Mouse (Mus musculus): ENCODE measurements around the gene Hck. TPM values are rescaled to one million over a fixed set of nuclear protein-coding genes. Genes with fewer than 3 reads are reported as not detected.

Gene Hck
- polyA plus RNA-seq (2016; fragmentation: Nextera tagmentation; extraction: Ambion mirVana): 0.92 and 1.5 TPM in 2 replicates

DNA sequence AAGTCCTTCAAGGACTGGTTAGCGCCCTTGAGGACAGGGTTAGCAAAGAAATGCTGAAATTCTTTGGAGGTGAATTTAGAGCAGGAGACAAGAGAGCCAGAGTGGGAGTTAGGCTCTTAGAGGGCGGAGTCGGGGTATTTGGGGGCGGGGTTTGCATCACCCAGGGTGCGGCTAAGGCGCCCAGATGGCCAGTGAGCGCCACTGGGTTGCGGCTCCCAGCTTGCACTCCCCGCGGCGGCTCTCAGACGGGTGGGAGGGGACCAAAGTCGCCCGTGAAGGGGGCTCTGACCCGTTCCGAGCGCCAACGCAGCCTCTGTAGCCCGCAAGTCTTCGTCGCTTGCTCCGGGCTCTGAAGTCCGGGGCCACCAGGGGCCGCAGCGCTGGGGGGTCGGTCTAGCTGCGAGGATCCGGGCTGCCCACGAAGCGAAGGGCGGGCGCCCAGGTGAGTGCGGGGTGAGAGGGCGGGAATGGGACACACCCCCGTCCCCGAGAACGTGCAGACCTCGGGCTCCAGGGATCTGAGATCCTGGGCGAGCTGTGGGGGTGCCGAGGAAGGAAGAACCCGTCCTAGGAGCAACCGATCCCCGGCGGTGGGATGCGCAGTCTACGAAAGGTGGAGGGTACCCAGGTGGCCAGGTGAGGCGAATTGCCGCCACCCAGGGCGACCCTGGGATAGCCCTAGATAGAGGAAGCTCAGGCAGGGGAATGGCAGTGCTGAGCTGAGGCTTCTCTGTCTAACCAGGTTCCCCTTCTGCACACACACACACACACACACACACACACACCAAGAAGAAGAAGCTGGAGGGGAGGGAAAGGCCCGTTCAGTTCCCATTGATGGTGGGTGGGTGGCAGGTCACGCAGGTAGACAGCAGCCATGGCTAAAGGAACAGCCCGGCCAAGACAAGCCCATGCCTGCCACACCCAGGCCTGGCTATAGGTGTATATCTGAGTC lies at the start of gene Hck:
TSS of gene Hck (plus strand) at position 156 of the 952 bp plus-strand sequence.
- WGBS: 2% methylated on average over 52 of the region's 52 CpGs
- H3K4me3 ChIP-seq: peak within 1 kb of the TSS; percentile 57
- H3K9me3 ChIP-seq: no peaks in the 10 kb centered on the region
- DNase-seq (ENCODE audit: extremely low spot score, low spot score): peak; percentile 28
- peaks cover 21% of the 10 kb centered on the region for H3K4me1 ChIP-seq
- no peaks in the 10 kb centered on the region for H3K36me3 ChIP-seq (replicated peaks)
- peaks cover 81% of the 10 kb centered on the region for H3K27me3 ChIP-seq (ENCODE audit: poor library complexity, severe bottlenecking)
- no peak within 1 kb of the TSS for H3K27ac ChIP-seq

DNA sequence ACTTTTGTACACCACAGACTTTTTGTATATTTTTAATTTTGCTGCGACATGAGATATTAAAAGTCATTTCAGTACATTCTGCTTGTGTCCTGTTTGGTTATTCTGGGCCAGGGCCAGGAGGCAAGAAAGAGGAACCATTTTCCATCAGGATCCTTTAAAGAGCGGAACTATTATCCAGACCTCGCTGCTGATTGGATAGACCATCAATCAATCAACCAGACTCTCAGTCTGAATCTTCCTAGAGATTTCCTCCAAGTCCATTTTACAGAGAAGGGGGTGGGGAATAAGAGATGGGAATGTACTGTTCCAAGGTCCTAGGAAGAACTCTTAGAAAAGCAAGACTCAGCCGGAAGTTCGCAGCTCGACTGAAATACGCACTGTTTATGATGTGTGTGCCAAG lies 48.1 kb upstream of the Hck start:
- no peak overlapping the region for H3K27ac ChIP-seq
- no peak overlapping the region for H3K4me3 ChIP-seq
- H3K9me3 ChIP-seq: no peaks in the 10 kb centered on the region
- H3K27me3 ChIP-seq (ENCODE audit: poor library complexity, severe bottlenecking): no peaks in the 10 kb centered on the region; the same call in 1 of the 2 replicates
- 0 out of 2 replicates have a peak, but pooled peaks cover 3% of the 10 kb centered on the region for H3K4me1 ChIP-seq
- no peaks in the 10 kb centered on the region for H3K36me3 ChIP-seq (replicated peaks)
- no peak for DNase-seq (ENCODE audit: extremely low spot score, low spot score)
- whole genome bisulfite sequencing: 91% methylated on average over 7 of the region's 7 CpGs

DNA sequence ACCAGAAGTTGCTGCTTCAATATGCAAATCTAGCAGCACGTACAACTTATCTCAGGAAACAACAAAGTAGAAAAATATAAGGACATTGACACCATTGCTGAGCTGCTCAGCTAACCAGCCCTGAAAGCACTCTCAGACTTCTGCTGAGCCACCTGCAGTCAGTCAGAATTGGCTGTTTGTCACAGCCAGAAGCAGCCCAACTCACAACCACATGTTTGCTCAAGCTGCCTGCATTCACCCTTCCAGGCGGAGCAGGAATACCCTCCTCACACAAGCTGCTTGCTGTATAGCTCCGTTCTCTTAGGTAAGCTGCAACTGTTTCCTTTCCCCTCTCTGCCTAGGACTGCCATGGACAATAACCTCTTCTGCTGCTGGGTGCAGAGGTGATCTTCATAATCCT lies 44.9 kb upstream of the Hck start:
- peaks cover 28% of the 10 kb centered on the region for H3K27me3 ChIP-seq (ENCODE audit: poor library complexity, severe bottlenecking)
- no peaks in the 10 kb centered on the region for H3K36me3 ChIP-seq (replicated peaks)
- 64% methylated on average over 3 of the region's 3 CpGs for WGBS
- H3K4me3 ChIP-seq: no peak overlapping the region
- no peaks in the 10 kb centered on the region for H3K9me3 ChIP-seq
- H3K4me1 ChIP-seq: peaks cover 13% of the 10 kb centered on the region; the same call in 1 of the 2 replicates
- no peak for DNase-seq (ENCODE audit: extremely low spot score, low spot score)
- H3K27ac ChIP-seq: no peak overlapping the region

DNA sequence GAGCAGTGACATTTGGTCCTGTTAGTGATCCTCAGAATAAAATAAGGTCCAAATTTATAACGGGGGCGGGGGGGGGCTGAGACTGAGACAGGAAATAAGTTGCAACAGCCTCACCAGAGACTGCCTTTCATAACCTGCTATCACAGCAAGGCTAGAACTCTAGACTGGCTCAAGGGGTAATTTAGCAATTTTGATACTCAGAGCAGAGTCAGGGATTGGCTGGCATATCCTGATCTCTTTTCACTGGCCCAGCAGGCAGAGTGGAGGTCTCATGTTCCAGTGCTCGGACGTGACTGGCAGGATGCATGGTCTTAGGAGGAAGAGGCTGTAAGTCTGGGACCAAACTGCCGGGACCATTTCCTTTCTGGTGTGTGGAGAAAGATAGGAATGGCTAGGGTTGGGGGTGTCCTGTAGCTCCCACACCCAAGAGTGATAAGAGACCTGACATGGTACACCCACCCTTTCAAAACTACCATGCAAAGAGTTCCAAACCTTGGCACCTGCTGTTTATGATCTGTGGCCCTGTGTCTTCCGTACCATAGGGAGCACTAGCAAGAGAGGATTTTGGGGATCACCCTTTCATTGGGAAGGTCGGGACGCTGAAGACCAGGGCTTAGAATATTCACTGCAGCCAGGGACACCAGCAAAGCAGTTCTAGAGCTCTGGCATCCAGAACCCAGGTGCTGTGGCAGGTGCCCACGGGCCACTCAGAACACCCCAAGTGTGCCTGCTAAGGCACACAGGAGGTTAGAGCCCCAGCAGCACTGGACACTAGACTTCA lies 43.9 kb upstream of the Hck start:
- Histone ChIP-seq H3K4me3 (no peak overlapping the region), H3K9me3 (no peaks in the 10 kb centered on the region), H3K36me3 (replicated peaks) (no peaks in the 10 kb centered on the region), H3K27me3 (ENCODE audit: poor library complexity, severe bottlenecking) (peaks cover 37% of the 10 kb centered on the region), H3K4me1 (peaks cover 13% of the 10 kb centered on the region; the same call in 1 of the 2 replicates), H3K27ac (no peak overlapping the region)
- no peak for DNase-seq (ENCODE audit: extremely low spot score, low spot score)
- WGBS: 72% methylated on average over 9 of the region's 9 CpGs

DNA sequence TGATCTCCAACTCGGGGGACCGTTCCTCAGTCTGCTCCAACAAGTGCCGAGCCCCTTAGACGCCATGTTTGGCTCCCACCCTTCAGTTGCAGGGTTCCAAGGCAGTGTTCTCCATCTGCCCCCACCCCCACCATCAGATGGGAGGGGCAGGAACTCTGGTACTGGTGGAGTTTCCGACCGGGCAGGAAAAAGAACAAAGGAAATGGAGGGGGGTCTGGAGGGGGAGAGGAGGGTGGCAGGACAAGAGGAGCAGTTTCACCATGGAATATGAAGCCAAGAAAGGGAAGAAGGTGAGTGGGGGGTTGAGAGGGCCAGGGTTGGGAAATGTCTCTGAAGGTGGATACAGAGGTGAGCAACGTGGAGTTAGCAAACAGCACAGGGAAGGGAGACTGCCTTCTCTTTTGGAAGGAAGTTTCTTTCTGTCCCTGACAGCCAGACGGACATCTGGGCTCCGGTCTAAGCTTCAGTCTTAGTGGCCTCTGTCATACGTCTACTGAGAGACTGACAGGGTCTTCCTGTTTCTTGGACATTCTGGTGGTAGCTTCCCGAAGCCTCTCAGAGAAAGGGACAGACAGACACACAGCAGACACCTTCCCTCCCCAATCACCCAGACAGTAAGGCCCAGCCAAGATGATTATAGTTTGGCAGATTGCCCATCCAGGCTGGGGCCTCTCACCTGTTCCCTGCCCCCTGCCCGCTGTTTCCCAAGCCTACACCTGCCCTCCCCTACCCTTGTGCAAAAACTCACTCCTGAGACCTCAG lies 42.3 kb upstream of the Hck start, which contains the start of gene Ccm2l:
TSS of gene Ccm2l (plus strand) at position 209 of the 762 bp plus-strand sequence.
- no peak within 1 kb of the TSS; the same call in 1 of the 2 replicates for H3K4me3 ChIP-seq
- no peak for DNase-seq (ENCODE audit: extremely low spot score, low spot score)
- peaks cover 13% of the 10 kb centered on the region; the same call in 1 of the 2 replicates for H3K4me1 ChIP-seq
- H3K27me3 ChIP-seq (ENCODE audit: poor library complexity, severe bottlenecking): peaks cover 52% of the 10 kb centered on the region
- no peaks in the 10 kb centered on the region for H3K9me3 ChIP-seq
- no peak within 1 kb of the TSS; the same call in 1 of the 2 replicates for H3K27ac ChIP-seq
- H3K36me3 ChIP-seq (replicated peaks): no peaks in the 10 kb centered on the region
- 51% methylated on average over 12 of the region's 12 CpGs for WGBS

DNA sequence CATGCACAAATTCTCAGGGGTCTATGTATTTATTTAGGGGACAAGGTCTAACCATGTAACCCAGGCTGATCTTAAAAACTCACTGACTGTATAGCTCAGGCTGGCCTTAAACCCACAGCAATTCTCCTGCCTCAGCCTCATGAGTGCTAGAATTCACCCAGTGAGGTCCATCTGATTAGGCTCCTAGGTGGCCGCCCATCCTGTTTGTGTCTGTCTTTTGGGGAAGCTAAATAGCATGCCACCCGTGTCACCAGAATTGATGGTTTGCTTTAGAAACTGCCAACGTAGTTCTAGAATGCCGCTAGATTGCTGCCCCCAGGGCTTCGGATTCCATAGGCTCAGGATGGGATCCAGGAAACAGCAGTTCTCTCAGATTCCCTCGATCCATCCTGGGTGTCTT lies 41.3 kb upstream of the Hck start:
- Histone ChIP-seq H3K27me3 (ENCODE audit: poor library complexity, severe bottlenecking) (peaks cover 63% of the 10 kb centered on the region), H3K27ac (no peak overlapping the region), H3K36me3 (replicated peaks) (no peaks in the 10 kb centered on the region), H3K4me1 (peaks cover 20% of the 10 kb centered on the region), H3K9me3 (no peaks in the 10 kb centered on the region), H3K4me3 (no peak overlapping the region)
- no peak for DNase-seq (ENCODE audit: extremely low spot score, low spot score)
- 58% methylated on average over 6 of the region's 6 CpGs for WGBS

DNA sequence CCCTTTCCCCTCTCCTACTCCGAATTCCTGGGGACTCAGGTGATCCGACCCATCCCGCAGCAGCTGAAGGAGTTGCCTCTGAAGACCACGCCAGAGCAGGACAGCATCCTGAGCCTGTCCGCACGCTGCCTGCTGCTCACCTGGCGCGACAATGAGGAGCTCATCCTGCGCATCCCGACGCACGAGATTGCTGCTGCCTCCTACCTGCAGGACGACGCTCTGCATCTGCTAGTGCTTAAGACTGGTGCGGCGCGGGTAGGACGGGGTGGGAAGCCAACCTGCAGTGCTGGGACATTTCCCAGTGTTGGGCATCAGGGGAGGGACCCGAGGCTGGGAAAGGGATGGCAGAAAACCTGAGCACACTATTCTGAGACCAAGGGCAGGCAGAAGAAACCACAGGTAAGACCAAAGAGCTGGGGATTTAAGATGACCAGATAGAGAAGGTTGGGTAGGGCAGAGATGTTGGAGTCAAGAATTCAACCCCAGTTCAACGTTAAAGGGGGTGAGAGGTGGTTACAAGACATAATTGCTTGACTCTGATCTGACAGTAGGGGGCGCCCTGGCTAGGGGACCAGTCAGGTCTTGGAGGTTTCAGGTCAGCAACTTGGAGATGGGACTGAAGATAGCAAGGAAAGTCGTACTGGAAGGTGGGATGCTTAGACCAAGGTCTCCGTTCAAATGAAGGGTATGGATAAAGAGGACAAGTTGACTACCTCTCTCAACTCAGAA lies 37.3 kb upstream of the Hck start:
- Histone ChIP-seq H3K9me3 (no peaks in the 10 kb centered on the region), H3K27me3 (ENCODE audit: poor library complexity, severe bottlenecking) (peaks cover 91% of the 10 kb centered on the region), H3K27ac (no peak overlapping the region), H3K4me3 (no peak overlapping the region), H3K4me1 (peaks cover 17% of the 10 kb centered on the region), H3K36me3 (replicated peaks) (no peaks in the 10 kb centered on the region)
- peak; percentile 33 for DNase-seq (ENCODE audit: extremely low spot score, low spot score)
- 8% methylated on average over 23 of the region's 23 CpGs for WGBS

DNA sequence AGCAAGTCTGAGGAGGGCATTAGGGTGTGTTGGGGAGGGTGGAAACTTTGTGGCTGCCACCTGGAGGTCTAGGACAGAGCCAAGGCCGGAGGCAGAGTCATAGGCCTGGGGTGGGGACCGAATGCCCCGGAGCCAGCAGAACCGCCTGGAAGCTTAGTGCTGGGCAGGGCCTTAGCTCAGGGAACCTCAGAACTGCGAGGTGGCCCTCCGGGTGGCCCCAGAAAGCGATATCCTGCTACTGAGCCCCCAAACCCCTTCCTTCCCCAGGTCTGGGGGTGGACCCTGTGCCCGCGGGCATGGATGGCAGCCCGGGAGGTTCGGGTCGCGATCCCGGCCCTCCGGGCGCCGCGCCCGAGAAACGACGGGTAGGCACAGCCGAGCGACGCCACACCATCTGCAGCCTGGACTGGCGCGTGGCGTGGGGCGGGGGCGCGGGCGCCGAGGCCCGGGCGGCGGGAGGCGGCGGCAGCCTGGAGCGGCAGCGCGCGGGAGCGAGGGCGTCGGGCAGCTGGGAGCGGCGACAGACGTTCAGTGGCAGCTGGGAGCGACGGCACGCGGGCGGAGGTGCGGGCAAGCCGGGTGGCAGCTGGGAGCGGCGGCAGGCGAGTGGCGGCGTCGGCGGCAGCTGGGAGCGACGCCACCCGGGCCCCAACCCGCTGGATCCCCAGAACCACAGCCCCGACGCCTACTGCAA lies 36.6 kb upstream of the Hck start:
- Histone ChIP-seq H3K27ac (peak overlapping the region; percentile 60), H3K4me1 (peaks cover 20% of the 10 kb centered on the region), H3K9me3 (no peaks in the 10 kb centered on the region), H3K36me3 (replicated peaks) (no peaks in the 10 kb centered on the region), H3K27me3 (ENCODE audit: poor library complexity, severe bottlenecking) (peaks cover 84% of the 10 kb centered on the region), H3K4me3 (peak overlapping the region; percentile 46)
- 5% methylated on average over 64 of the region's 67 CpGs for WGBS
- no peak for DNase-seq (ENCODE audit: extremely low spot score, low spot score)

DNA sequence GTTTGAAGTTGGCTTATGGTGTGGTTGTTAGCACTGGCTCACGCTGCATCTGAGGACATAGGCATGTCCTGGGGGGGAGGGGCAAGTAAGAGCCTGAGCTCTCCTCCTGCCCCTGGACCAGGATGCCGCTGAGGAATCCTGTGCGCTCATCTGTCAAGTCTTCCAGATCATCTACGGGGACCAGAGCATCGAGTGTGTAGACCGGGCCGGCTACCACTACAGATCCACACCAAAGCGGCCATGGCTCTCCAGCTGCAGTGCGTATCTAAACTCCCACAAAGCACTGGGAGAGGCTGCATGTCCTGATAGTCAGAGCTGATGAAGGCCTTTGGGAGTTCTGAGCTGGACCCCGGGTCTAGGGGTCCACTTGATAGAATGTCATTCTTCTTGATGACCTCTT lies 33.6 kb upstream of the Hck start:
- no peaks in the 10 kb centered on the region for H3K9me3 ChIP-seq
- peaks cover 64% of the 10 kb centered on the region for H3K27me3 ChIP-seq (ENCODE audit: poor library complexity, severe bottlenecking)
- no peaks in the 10 kb centered on the region for H3K36me3 ChIP-seq (replicated peaks)
- DNase-seq (ENCODE audit: extremely low spot score, low spot score): no peak
- H3K4me3 ChIP-seq: no peak overlapping the region
- H3K4me1 ChIP-seq: peaks cover 13% of the 10 kb centered on the region
- 90% methylated on average over 10 of the region's 10 CpGs for WGBS
- H3K27ac ChIP-seq: no peak overlapping the region

DNA sequence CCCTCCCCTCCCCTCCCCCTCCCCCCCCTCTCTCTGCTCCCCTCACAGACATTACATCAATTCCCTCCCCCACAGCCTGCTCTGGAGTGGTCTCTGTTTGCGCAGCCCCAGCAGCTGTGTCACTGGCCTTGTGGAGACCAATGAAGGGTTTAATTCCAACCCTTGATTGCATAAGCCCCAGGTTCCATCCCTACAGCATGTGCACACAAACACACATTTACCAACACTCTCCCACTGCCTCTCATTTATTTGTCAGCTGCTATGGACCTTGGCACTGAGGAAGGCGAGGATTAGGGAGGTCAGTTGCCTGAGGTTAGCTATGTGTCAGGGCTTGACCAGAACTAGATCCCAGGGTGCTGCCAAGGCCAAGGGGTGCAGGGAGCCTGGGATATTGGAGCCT lies 32.3 kb upstream of the Hck start:
- Histone ChIP-seq H3K27me3 (ENCODE audit: poor library complexity, severe bottlenecking) (peaks cover 51% of the 10 kb centered on the region), H3K9me3 (no peaks in the 10 kb centered on the region), H3K4me1 (peaks cover 13% of the 10 kb centered on the region), H3K27ac (no peak overlapping the region), H3K4me3 (no peak overlapping the region), H3K36me3 (replicated peaks) (no peaks in the 10 kb centered on the region)
- WGBS: 72% methylated on average over 2 of the region's 2 CpGs
- DNase-seq (ENCODE audit: extremely low spot score, low spot score): no peak

DNA sequence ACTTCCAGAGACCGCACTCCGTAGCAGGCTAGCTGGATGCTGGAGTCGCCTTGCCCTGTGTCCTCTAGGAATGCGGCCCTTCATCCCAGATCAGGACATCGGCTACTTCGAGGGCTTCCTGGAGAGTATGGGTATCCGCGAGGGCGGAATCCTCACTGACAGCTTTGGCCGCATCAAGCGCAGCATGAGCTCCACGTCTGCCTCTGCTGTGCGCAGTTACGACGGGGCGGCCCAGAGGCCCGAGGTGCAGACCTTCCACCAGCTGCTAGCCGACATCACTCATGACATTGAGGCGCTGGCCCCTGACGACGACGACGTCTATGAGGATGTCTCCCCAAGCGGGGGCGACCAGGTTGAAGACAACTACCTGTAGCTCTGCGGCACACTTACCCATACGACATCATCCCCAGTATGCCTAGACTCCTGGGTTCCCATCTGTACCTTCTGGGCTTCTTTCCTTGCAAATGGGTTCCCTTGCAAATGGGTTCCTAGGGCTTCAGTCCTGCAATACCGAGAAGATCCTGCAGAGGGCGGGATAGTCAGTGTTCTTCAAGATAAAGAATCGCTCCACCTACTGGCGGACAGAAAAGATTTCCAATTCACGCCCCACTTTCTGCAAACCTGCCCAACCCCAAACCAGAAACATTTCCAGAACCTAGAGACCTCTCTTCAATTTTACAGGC lies 27.3 kb upstream of the Hck start:
- whole genome bisulfite sequencing: 36% methylated on average over 32 of the region's 32 CpGs
- Histone ChIP-seq H3K9me3 (no peaks in the 10 kb centered on the region), H3K4me1 (peaks cover 3% of the 10 kb centered on the region; the same call in 1 of the 2 replicates)

More for the DNA sequence above, 27.3 kb upstream of the Hck start:
- H3K4me3 ChIP-seq: no peak overlapping the region
- H3K36me3 ChIP-seq (replicated peaks): no peaks in the 10 kb centered on the region
- H3K27me3 ChIP-seq (ENCODE audit: poor library complexity, severe bottlenecking): 0 out of 2 replicates have a peak, but pooled peaks cover 9% of the 10 kb centered on the region
- peak; percentile 82 for DNase-seq (ENCODE audit: extremely low spot score, low spot score)
- no peak overlapping the region for H3K27ac ChIP-seq
